Mouse (Mus musculus) forebrain, embryonic 16.5 days (tissue): ENCODE results near the gene Eps8l1. TPM values are rescaled to one million over a fixed set of nuclear protein-coding genes. Genes with fewer than 3 reads are reported as not detected.

ENCODE experiments used
- ATAC-seq: fragments of 200-750 bp; cut with Nextera tagmentation; 2 replicates; pipeline ENCODE4 v1.8.0; 2017; ENCODE audit warnings: mild to moderate bottlenecking, moderate library complexity
- H3K27ac ChIP-seq: fragments of 300-500 bp; sonication (generic); 2 replicates; pipeline ENCODE4 v1.5.1; 2014; ENCODE audit warnings: low read length, control low read depth
- H3K27me3 ChIP-seq: fragments of 300-500 bp; sonication (generic); replicated peaks from 2 replicates; pipeline ENCODE4 v1.6.1; 2014; ENCODE audit warnings: low read length; ENCODE audit not compliant: control insufficient read depth, insufficient read depth
- H3K36me3 ChIP-seq: fragments of 300-500 bp; sonication (generic); 2 replicates; pipeline ENCODE4 v1.6.1; 2014; ENCODE audit not compliant: control insufficient read depth, insufficient read depth
- H3K4me1 ChIP-seq: fragments of 300-500 bp; sonication (generic); replicated peaks from 2 replicates; pipeline ENCODE4 v1.6.1; 2014; ENCODE audit warnings: low read length; ENCODE audit not compliant: control insufficient read depth, insufficient read depth
- H3K4me2 ChIP-seq: fragments of 300-500 bp; sonication (generic); 2 replicates; pipeline ENCODE4 v1.6.1; 2014; ENCODE audit warnings: mild to moderate bottlenecking, low read length, control low read depth
- H3K4me3 ChIP-seq: fragments of 300-500 bp; sonication (generic); replicated peaks from 2 replicates; pipeline ENCODE4 v1.5.1; 2014; ENCODE audit warnings: mild to moderate bottlenecking, low read length, control low read depth
- H3K9ac ChIP-seq: fragments of 300-500 bp; sonication (generic); replicated peaks from 2 replicates; pipeline ENCODE4 v1.6.1; 2014; ENCODE audit warnings: low read depth, low read length, control low read depth
- H3K9me3 ChIP-seq: fragments of 300-500 bp; sonication (generic); 2 replicates; pipeline ENCODE4 v1.6.1; 2016; ENCODE audit warnings: low read length; ENCODE audit not compliant: control insufficient read depth
- WGBS: fragments of 180-500 bp; shearing (Covaris S2); extraction: QIAGEN DNeasy Blood & Tissue Kit; methylation state at CpG from one replicate; pipeline ENCODE4 v1.1.7; 2014; 5-methylcytosine and 5-hydroxymethylcytosine counted together
- microRNA-seq: library from miRNA; unstranded; fragments of <30 nt; microRNA quantifications from one replicate; pipeline ENCODE4, GENCODE M21; 2017
- polyA plus RNA-seq: library from polyadenylated mRNA; unstranded; fragments of >200 nt; fragmentation: Nextera tagmentation; extraction: Ambion mirVana; gene quantifications from 2 replicates; pipeline ENCODE4 v1.2.1, GENCODE M21; 2015

The Eps8l1 gene
- polyA plus RNA-seq, 1 experiment from 2014 or later = 10.9 TPM

- ATAC-seq = peak; percentile 95
- Histone ChIP-seq H3K9ac (peak overlapping the region; percentile 36), H3K9me3 (no peaks in the 10 kb centered on the region), H3K27me3 (0 out of 2 replicates have a peak, but pooled peaks cover 2% of the 10 kb centered on the region), H3K4me3 (peak overlapping the region; percentile 29), H3K4me2 (peak overlapping the region; percentile 49), H3K27ac (no peak overlapping the region), H3K36me3 (no peaks in the 10 kb centered on the region), H3K4me1 (peaks cover 5% of the 10 kb centered on the region; the same call in 1 of the 2 replicates)
- WGBS = 19% methylated on average over 40 of the region's 40 CpGs
Observed at GRCm38 (mm10) chr7:4526341-4527301, 66.1 kb downstream of the Eps8l1 start.

- Histone ChIP-seq H3K9me3 (no peaks in the 10 kb centered on the region), H3K27me3 (peaks cover 2% of the 10 kb centered on the region; the same call in 1 of the 2 replicates), H3K4me3 (no peak overlapping the region; the same call in 1 of the 2 replicates), H3K4me1 (peaks cover 8% of the 10 kb centered on the region; the same call in 1 of the 2 replicates), H3K9ac (no peak overlapping the region), H3K27ac (no peak overlapping the region), H3K4me2 (peak overlapping the region; percentile 49; the same call in 1 of the 2 replicates), H3K36me3 (no peaks in the 10 kb centered on the region)
- no peak for ATAC-seq
- 55% methylated on average over 18 of the region's 18 CpGs for WGBS
Observed at GRCm38 (mm10) chr7:4527302-4527689, 66.8 kb downstream of the Eps8l1 start.

Small RNA genes lying within 50 kb of the gene (microRNA-seq; reads per million reads assigned to microRNA genes)
- gene Gm24605 = not detected

Other genes starting within 250 kb of the Eps8l1 start
- gene Lilra5, start 222.9 kb upstream of the Eps8l1 start, polyA plus RNA-seq = 0.11 TPM in 1 of 2 replicates, not detected in the other
- not detected in 2 replicates for gene Ncr1, start 123.0 kb upstream of the Eps8l1 start, polyA plus RNA-seq
- 0.08 TPM in 1 of 2 replicates, not detected in the other for gene Gp6, start 62.9 kb upstream of the Eps8l1 start, polyA plus RNA-seq
- gene Rdh13, start 15.0 kb upstream of the Eps8l1 start, polyA plus RNA-seq = 37.6 and 43.6 TPM in 2 replicates
- gene Ppp1r12c, start 41.0 kb downstream of the Eps8l1 start, polyA plus RNA-seq = 40.6 and 50.0 TPM in 2 replicates
- gene Tnnt1, start 55.7 kb downstream of the Eps8l1 start, polyA plus RNA-seq = 2.1 and 2.6 TPM in 2 replicates
- gene Tnni3, start 63.6 kb downstream of the Eps8l1 start, polyA plus RNA-seq = 1.2 and 1.7 TPM in 2 replicates
- 1.4 and 1.6 TPM in 2 replicates for gene Dnaaf3, start 71.8 kb downstream of the Eps8l1 start, polyA plus RNA-seq
- 176 and 222 TPM in 2 replicates for gene Syt5, start 86.9 kb downstream of the Eps8l1 start, polyA plus RNA-seq
- gene Ptprh, start 143.4 kb downstream of the Eps8l1 start, polyA plus RNA-seq = 0.63 and 0.70 TPM in 2 replicates
- gene Tmem86b, start 170.7 kb downstream of the Eps8l1 start, polyA plus RNA-seq = 2.0 and 2.9 TPM in 2 replicates
- gene Ppp6r1, start 198.3 kb downstream of the Eps8l1 start, polyA plus RNA-seq = 7.6 and 7.8 TPM in 2 replicates
- gene Hspbp1, start 224.4 kb downstream of the Eps8l1 start, polyA plus RNA-seq = 136 and 156 TPM in 2 replicates
- gene Brsk1, start 229.9 kb downstream of the Eps8l1 start, polyA plus RNA-seq = 5.9 and 7.9 TPM in 2 replicates